Mouse (Mus musculus): ENCODE data around the gene Sfpq.

- TF ChIP-seq HCFC1 (IDR thresholded peaks at IDR 0.05; ENCODE audit: borderline replicate concordance, insufficient read depth, low read length) (no peak), MAFK (IDR thresholded peaks at IDR 0.05; ENCODE audit: insufficient read depth, low read depth, low read length) (no peak), ZC3H11A (IDR thresholded peaks at IDR 0.05; ENCODE audit: borderline replicate concordance, low read depth, low read length) (no peak)
Measured at GRCm38 (mm10) chr4:127023201-127023600, 2.1 kb downstream of the Sfpq start.
